Mouse (Mus musculus) thymus, adult 2 months (tissue): Measurements from ENCODE around the gene Slc16a10.

ENCODE experiments used
- CTCF ChIP-seq: fragments of 200-500 bp; IDR thresholded peaks from 2 replicates; pipeline ENCODE4 v1.5.1; 2012; ENCODE audit warnings: mild to moderate bottlenecking, control low read depth, low read length, moderate library complexity, borderline replicate concordance; ENCODE audit not compliant: control insufficient read depth, poor library complexity, insufficient read depth; ENCODE audit errors: extremely low read depth
- POLR2A ChIP-seq: fragments of 200-500 bp; IDR thresholded peaks from 2 replicates; pipeline ENCODE4 v1.6.1; 2012; ENCODE audit warnings: mild to moderate bottlenecking, low read length, control low read depth, moderate library complexity; ENCODE audit not compliant: control insufficient read depth, poor library complexity, insufficient read depth; ENCODE audit errors: extremely low read depth

GRCm38 (mm10) chr10:40077960-40078353 is 64.1 kb downstream of the Slc16a10 start:
- no peak for TF ChIP-seq CTCF
- no peak for TF ChIP-seq POLR2A
